Mouse (Mus musculus) B cell, adult 2 months (primary cell): ENCODE measurements around the gene Nova1.

Experiments
- DNase-seq, 2 experiments: peaks; one replicate each; pipeline ENCODE4 v3.0.0; 2022

Gene Nova1

GRCm38 (mm10) chr12:46646139-46646611 is 172.6 kb downstream of the Nova1 start:
- DNase-seq = no peak

GRCm38 (mm10) chr12:46645365-46645962 is 173.3 kb downstream of the Nova1 start:
- DNase-seq = no peak
